Mouse (Mus musculus) c-Kit-positive CD71-positive TER-119-negative erythroid progenitor cells, embryonic 14.5 days (primary cell): ENCODE data around the gene Adk.
"Not testable (repeated sequence)": the region's sequence is repeated elsewhere in the genome, so short reads cannot be mapped to it uniquely, and the experiment has no call there.

Experiments
- DNase-seq: peaks from one replicate; pipeline ENCODE4 v3.0.0-alpha.2; 2013; ENCODE audit warnings: low read depth

Adk gene

DNA sequence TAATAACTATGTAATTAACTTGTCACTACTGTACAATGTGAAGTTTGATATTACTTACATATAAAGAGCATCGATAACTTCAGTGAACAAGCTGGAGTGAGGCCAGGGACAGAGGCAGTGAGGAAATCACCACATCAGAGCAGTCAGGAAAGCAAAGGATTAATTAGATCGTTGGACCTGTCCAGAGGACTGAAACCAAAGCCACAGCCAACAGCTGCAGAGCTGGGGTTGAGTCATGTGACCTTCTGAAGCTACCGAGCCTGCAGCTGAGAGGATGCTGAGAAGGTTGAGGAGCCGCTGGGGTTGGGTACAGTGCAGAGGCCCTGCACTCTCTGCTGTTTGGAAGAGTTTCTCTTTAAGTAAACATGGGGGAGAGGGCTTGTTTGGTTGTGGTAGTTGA is 387.4 kb downstream of the Adk start:
- no peak for DNase-seq

- DNase-seq: no peak
Observed at GRCm38 (mm10) chr14:21440526-21440925, 388.2 kb downstream of the Adk start.

GRCm38 (mm10) chr14:21441772-21442533 is 389.6 kb downstream of the Adk start:
- DNase-seq: no peak

DNA sequence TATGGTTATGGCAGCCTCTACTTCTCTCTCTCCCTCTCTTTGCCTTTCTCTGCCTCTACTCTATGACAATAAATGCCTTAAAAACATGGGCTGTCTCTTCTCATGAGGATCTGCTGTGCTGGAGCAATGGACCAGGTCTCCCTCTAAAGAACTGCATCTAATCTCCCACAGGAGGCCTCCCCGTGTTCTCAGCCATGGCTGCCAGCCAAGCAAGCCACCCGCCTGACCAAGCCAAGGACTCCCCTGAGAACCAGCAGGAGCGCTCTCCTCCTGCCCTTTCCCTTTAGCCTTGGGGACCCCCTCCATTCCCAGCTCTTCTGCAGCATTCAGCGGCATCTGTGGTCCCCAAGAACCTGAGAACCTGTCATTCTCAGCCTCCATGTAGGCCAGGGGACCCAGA is 400.2 kb downstream of the Adk start:
- DNase-seq: no peak

DNA sequence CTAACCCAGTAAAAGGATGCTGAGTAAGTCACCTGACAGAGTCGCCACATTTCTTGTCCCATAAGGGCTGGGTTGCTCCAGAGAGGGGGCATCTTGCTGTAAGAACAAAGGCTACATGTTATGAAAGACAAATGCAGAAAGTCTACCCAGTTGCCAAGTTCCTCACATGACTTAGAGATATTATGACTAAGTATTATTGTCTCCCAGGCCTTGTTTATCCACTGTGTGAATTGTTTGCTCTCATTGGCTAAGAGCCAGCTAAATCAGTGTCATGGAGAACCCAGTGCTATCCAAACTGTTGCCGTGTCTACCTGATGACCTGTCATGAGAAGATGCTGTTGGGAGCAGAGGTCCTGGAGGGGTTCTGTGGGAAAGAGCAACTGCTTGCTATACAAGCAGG is 401.5 kb downstream of the Adk start:
- DNase-seq: no peak

DNA sequence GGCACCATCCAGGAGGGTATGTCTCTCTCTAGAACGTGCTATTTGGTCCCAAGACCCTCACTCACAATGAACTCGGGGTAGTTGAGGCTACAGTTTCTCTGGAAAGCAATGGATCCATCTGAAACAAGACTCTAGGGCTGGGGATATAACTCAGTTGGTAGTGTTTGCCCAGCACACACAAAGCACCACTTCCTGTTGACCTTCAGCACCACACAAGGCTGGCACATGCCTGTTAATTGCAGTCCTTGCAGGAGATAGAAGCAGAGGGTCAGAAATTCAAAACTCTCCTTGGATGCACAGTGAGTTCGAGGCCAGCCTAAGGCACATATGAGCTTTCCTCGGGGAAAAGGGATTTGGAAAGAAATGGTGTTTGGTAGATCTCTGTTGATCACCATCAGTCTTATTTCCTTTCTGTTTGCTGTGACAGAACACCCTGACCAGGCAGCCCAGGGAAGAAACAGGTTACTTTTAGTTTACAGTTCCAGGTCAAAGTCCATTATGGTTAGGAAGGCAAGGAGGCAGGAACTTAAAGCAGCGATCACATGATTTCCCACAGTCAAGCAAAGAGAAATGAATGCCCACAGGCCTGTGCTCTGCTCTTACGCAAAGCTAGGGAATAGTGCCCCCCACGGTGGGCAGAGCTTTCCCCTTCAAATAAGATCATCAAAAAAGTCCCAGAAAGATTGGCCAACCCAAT is 403.4 kb downstream of the Adk start:
- no peak for DNase-seq

DNA sequence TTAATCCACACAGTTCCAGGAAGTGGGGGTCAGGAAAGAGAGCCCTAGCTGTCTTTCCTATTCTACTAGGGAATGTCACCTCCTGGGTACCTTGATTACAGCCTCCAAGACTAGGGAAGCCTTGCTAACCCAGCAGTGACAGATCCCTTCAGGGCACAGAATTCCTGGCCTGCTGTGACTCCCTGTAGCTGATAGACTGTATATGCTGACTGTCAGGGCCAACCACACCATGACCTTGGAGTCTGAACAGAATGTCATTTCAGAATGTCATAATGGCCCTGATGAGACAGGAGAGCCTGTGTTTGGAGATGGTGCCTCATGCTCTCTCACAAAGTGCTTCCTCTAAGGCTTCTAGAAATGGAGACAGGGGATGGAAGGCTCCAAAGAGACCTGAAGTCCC is 404.2 kb downstream of the Adk start:
- DNase-seq: no peak

DNA sequence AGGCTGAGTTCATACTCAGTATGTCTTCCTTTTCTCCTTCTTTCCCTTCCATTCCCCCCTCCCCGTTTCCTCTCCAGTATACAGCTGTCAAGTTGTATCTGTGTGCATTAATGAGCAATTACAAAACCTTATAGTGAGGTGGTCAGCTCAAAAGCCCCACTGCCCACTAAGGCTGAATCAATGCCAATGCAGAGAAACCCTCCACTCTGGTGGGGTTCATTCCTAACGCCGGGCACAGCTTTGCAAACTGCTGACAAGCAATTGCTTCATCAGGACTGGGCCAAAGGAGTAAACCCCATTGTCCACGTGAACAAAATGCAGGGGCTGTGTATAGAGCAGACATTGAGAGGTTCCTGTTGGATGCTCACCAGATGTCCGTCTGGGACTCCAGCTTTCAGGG is 405.5 kb downstream of the Adk start:
- no peak for DNase-seq

DNA sequence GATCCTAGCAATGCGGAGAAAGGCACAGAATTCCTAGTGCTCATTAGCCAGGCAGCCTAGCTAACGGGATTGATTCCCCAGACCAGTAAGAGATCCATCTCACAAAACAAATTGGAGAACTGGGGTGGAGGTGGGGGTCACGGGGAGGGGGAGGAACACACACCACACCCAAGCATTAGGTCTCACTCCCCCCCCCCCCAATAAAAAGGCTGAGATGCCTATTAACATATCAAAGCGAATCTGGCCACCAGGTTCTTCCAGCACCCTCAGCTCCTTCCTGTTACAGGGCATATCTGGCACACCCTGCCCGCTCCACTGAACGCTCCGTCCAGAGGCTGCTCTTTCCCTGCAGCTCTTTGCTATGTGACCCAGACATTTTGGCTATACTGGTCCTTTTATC is 406.3 kb downstream of the Adk start:
- DNase-seq: no peak

DNA sequence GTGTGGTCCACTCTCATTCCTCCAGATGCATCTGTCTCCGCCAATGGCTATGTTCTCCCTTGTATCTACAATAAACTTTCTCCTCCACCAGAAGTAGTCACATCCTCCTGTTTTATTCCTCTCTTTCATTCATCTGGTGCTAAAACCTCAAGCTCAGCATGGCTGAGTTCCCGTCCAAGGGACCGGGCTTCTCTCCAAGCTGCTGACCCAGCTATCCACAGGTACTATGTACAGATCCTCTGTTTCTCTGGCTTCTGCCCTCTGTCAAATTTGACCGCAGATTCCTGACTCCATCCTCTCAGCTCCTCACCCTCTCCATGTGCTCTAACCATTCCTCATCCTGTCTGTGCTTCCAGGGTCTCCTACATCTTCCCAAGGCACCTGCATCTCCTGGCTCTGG is 406.8 kb downstream of the Adk start:
- no peak for DNase-seq

- DNase-seq: no peak
Observed at GRCm38 (mm10) chr14:21462398-21462797, 410.0 kb downstream of the Adk start.

GRCm38 (mm10) chr14:21463117-21463712 is 410.8 kb downstream of the Adk start:
- no peak for DNase-seq

- DNase-seq: no peak
Observed at GRCm38 (mm10) chr14:21470386-21470785, 418.0 kb downstream of the Adk start.

DNA sequence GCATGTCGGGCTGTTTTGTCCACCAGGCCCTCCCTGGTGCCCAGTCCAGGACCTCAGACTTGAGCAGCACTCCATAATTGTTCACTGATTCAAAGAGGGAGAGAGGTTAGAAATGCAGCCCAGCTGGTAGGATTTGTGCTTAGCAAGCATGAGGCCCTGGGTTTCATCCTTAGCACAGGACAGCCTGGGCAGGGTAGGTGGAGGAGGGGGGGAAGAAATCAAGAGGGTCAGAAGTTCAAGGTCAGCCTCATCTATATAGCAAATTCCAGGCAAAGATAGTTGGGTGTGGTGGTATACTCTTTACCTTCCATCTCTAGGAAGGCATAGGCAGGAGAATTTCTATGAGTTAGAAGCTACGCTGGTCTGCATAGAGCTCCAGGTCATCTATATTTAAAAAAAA is 419.6 kb downstream of the Adk start:
- DNase-seq: no peak

DNA sequence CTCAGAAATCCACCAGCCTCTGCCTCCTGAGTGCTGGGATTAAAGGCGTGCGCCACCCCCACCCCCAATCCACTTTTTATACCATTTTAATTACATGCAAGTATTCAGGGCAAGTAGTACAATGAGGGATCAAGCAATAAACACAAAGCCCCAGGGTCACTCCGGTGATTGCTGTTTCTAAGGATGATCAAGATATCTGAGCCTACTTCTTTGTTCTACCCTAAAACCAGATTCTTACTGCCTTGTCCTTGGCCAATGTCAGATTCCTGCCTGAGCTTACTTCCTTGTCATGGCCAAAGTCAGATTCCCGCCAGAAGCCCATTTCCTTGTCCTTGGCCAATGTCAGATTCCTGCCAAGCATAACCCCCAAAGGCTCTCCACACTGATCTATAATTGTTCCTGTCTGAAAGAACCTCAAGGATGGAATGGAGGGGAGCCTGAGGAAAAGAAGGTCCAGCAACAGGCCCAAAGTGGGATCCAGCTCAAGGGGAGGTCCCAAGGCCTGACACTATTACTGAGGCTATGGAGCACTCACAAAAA is 422.3 kb downstream of the Adk start:
- DNase-seq: not testable (repeated sequence)

GRCm38 (mm10) chr14:21477181-21477580 is 424.8 kb downstream of the Adk start:
- no peak for DNase-seq

- no peak for DNase-seq
Observed at GRCm38 (mm10) chr14:21479566-21479965, 427.2 kb downstream of the Adk start.

GRCm38 (mm10) chr14:21480191-21480590 is 427.8 kb downstream of the Adk start:
- no peak for DNase-seq

DNA sequence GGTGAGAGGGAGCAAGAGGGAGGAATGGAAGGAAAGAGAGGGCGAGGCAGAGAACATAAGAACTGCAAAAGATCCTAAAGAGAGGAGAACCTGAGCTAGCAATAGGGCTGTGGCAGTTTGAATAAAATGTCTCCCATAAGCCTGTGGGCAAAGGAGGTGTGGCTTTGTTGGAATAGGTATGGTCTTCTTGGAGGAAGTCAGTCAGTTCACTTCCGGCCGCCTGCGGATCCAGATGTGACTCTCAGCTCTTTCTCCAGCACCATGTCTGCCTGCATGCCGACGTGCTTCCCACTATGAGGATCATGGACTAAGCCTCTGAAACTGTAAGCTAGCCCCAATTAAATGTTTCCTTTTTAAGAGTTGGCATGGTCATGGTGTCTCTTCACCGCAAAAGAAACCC is 428.9 kb downstream of the Adk start, which contains the start of gene Kat6b:
Gene Kat6b (plus strand): TSS at position 204 of the 400 bp plus-strand sequence.
- DNase-seq: no peak

- no peak for DNase-seq
Observed at GRCm38 (mm10) chr14:21484199-21484598, 431.8 kb downstream of the Adk start.

- no peak for DNase-seq
Observed at GRCm38 (mm10) chr14:21484693-21485092, 432.3 kb downstream of the Adk start.

DNA sequence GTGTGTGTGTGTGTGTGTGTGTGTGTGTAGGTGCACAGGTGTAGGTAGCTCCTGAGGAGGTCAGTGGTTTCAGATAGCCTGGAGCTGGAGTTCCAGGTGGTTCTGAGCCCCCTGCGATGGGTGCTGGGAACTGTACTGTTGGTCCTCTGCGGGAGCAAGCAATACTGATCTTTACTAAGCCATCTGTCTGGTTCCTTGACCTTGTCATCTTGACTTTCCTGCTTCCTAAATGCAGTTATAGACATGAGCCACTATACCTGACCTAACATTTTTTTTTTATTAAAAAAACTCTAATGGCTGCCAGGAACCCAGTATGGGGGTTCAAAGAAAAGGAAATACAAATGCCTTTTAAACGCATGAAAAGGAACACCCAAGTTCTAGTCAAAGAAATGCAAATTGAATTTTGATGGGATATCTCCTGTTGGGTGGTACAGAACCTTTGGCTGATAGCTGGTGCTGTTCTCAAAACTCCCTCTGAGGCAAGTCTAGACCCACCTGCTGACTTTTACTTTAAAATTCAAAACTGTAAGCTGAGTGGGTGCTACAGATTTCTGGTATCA is 433.7 kb downstream of the Adk start:
- DNase-seq: no peak

DNA sequence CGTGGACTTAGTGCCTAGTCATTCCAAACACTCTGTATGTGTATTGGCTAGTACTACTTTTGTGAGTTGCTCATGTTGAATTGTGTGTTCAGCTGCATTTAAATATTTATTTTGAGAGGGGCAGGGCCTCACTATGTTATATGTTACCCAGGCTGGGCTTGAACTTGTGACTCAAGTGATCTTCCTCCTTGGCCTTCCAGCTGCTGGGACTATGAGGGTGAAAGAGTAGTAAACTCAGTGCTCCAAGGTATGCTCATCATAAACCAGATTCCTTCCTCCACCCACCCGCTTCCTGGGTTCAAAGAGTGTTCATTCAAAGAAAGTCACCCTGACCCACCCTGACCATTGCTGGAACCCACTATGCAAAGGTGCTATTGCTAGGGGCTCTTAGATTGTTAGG is 434.8 kb downstream of the Adk start:
- not testable (repeated sequence) for DNase-seq
